Mouse (Mus musculus): ENCODE measurements around the gene Mbip.

Mbip gene

GRCm38 (mm10) chr12:56295160-56295559, 50.5 kb downstream of the Mbip start:
- DNase-seq (ENCODE audit: extremely low spot score, low read depth, low spot score): no peak

GRCm38 (mm10) chr12:56288548-56288947, 57.1 kb downstream of the Mbip start:
- no peak for DNase-seq (ENCODE audit: extremely low spot score, low read depth, low spot score)

GRCm38 (mm10) chr12:56286828-56287227, 58.9 kb downstream of the Mbip start:
- DNase-seq (ENCODE audit: extremely low spot score, low read depth, low spot score): no peak

- no peak for DNase-seq (ENCODE audit: extremely low spot score, low read depth, low spot score)
Observed at GRCm38 (mm10) chr12:56284210-56284609, 61.5 kb downstream of the Mbip start.

- no peak for DNase-seq (ENCODE audit: extremely low spot score, low read depth, low spot score)
Observed at GRCm38 (mm10) chr12:56281649-56282048, 64.0 kb downstream of the Mbip start.
